Mouse (Mus musculus): ENCODE measurements around the gene Pear1.

DNA sequence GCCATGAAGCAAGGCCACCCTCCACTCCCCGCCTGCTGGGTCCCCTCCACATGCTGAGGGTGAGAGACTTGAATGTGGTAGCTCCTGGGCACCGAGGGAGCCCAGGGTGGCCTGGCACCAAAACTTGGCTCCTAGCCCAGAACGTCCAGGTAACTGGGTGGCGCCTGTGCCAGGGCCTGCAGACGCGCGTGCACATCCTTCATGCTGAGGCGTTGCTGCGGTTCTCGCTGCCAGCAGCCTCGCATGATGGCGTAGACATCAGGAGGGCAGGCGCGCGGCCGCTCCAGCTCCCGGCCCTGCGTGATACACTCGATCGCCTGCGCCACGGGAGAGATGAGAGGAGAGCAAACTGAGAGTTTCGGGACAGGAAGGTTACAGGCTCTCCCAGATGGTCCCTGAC lies 45.8 kb downstream of the Pear1 start:
- TF ChIP-seq POLR2A (IDR thresholded peaks at IDR 0.05; ENCODE audit: extremely low read depth, insufficient read depth, low read length), result no peak
- no peak for TF ChIP-seq CTCF (IDR thresholded peaks at IDR 0.05; ENCODE audit: extremely low read depth, insufficient read depth, low read length)
